Mouse (Mus musculus) cerebellum, postnatal 25 days (tissue): Measurements from ENCODE around the gene Vmn1r124.
"Not testable (repeated sequence)": the region's sequence is repeated elsewhere in the genome, so short reads cannot be mapped to it uniquely, and the experiment has no call there.

Experiments used
- DNase-seq, 2 experiments: peaks; one replicate each; pipeline ENCODE4 v3.0.0; 2021; ENCODE audit warnings: mixed read lengths in 2 of 2

Vmn1r124 gene

DNA sequence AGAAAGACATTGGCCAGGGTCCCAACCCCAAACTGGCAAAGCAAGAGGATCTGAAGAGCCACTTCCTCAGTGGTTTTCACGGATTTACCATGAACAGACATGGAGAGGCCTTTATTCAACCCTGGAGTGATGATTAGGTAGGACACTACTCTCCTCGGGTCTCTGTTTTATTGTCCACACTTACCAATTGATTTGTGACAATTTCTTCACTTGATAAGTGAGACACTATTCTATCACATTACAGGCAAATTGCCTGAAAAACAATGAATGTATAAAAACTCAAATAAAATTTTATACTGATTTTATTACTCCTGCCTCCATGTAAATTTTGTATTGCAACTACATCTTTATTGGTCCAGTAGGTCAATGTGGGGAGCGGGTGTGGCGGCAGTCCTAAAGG is at the start of gene Vmn1r124:
TSS of gene Vmn1r124 (minus strand) at position 101 of the 400 bp plus-strand sequence.
- not testable (repeated sequence) for DNase-seq

DNA sequence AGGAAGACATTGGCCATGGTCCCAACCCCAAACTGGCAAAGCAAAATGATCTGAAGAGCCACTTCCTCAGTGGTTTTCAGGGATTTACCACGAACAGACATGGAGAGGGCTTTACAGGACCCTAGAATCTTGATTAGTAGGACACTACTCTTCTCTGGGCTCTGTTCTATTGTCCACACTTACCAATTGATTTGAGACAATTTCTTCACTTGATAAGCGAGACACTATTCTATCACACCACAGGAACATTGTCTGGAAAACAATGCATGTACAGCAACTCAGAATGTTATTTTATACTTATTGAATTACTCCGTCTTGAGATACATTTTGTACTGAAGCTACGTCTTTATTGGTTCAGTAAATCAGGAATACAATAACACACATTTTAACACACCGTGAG is 41.0 kb upstream of the Vmn1r124 start, which contains the start of gene Vmn1r126:
TSS of gene Vmn1r126 (minus strand) at position 101 of the 400 bp plus-strand sequence.
- not testable (repeated sequence) for DNase-seq

DNA sequence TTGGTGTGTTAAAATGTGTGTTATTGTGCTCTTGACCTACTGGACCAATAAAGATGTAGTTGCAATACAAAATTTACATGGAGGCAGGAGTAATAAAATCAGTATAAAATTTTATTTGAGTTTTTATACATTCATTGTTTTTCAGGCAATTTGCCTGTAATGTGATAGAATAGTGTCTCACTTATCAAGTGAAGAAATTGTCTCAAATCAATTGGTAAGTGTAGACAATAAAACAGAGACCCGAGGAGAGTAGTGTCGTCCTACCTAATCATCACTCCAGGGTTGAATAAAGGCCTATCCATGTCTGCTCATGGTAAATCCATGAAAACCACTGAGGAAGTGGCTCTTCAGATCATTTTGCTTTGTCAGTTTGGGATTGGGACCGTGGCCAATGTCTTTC is 11.5 kb upstream of the Vmn1r124 start, which contains the start of gene Vmn1r125:
TSS of gene Vmn1r125 (plus strand) at position 301 of the 400 bp plus-strand sequence.
- DNase-seq: not testable (repeated sequence)
